Mouse (Mus musculus) intestine, postnatal 0 days (tissue): ENCODE measurements around the gene Trak1. TPM values are rescaled to one million over a fixed set of nuclear protein-coding genes. Genes with fewer than 3 reads are reported as not detected.
A peak's percentile ranks its signal among the peaks of the same experiment; 100 is the strongest.

Experiments
- ATAC-seq: fragments of 200-750 bp; cut with Nextera tagmentation; 2 replicates; pipeline ENCODE4 v1.8.0; 2017; ENCODE audit warnings: mild to moderate bottlenecking, moderate TSS enrichment, moderate library complexity
- H3K27ac ChIP-seq: fragments of 300-500 bp; sonication (generic); 2 replicates; pipeline ENCODE4 v1.5.1; 2014; ENCODE audit warnings: mild to moderate bottlenecking, low read depth, low read length, moderate library complexity
- H3K27me3 ChIP-seq: fragments of 300-500 bp; sonication (generic); replicated peaks from 2 replicates; pipeline ENCODE4 v1.6.1; 2014; ENCODE audit warnings: low read length, mixed read lengths; ENCODE audit not compliant: control insufficient read depth, insufficient read depth
- H3K36me3 ChIP-seq: fragments of 300-500 bp; sonication (generic); 2 replicates; pipeline ENCODE4 v1.6.1; 2014; ENCODE audit warnings: mild to moderate bottlenecking, moderate library complexity; ENCODE audit not compliant: control insufficient read depth, insufficient read depth
- H3K4me1 ChIP-seq: fragments of 300-500 bp; sonication (generic); replicated peaks from 2 replicates; pipeline ENCODE4 v1.6.1; 2014; ENCODE audit warnings: antibody characterized with exemption, low read length, mixed read lengths; ENCODE audit not compliant: control insufficient read depth, insufficient read depth
- H3K4me2 ChIP-seq: fragments of 300-500 bp; sonication (generic); replicated peaks from 2 replicates; pipeline ENCODE4 v1.6.1; 2014; ENCODE audit warnings: low read depth, mild to moderate bottlenecking, moderate library complexity
- H3K4me3 ChIP-seq: fragments of 300-500 bp; sonication (generic); 2 replicates; pipeline ENCODE4 v1.5.1; 2014; ENCODE audit warnings: low read depth, low read length
- H3K9ac ChIP-seq: fragments of 300-500 bp; sonication (generic); 2 replicates; pipeline ENCODE4 v1.6.1; 2014; ENCODE audit warnings: mild to moderate bottlenecking, low read depth, low read length
- H3K9me3 ChIP-seq: fragments of 300-500 bp; sonication (generic); 2 replicates; pipeline ENCODE4 v1.6.1; 2016; ENCODE audit warnings: mixed run types; ENCODE audit not compliant: control insufficient read depth
- CTCF ChIP-seq: sonication (generic); IDR thresholded peaks from 2 replicates; pipeline ENCODE4 v1.5.1; 2016; ENCODE audit warnings: low read depth, mild to moderate bottlenecking, control low read depth, antibody characterized with exemption, moderate library complexity
- WGBS: fragments of 180-500 bp; shearing (Covaris S2); extraction: QIAGEN DNeasy Blood & Tissue Kit; methylation state at CpG from one replicate; pipeline ENCODE4 v1.1.7; 2014; 5-methylcytosine and 5-hydroxymethylcytosine counted together
- polyA plus RNA-seq: library from polyadenylated mRNA; unstranded; fragments of >200 nt; fragmentation: Nextera tagmentation; extraction: Ambion mirVana; gene quantifications from 2 replicates; pipeline ENCODE4 v1.2.1, GENCODE M21; 2015

Gene Trak1
- polyA plus RNA-seq, 1 experiment from 2014 or later: 16.3 TPM

DNA sequence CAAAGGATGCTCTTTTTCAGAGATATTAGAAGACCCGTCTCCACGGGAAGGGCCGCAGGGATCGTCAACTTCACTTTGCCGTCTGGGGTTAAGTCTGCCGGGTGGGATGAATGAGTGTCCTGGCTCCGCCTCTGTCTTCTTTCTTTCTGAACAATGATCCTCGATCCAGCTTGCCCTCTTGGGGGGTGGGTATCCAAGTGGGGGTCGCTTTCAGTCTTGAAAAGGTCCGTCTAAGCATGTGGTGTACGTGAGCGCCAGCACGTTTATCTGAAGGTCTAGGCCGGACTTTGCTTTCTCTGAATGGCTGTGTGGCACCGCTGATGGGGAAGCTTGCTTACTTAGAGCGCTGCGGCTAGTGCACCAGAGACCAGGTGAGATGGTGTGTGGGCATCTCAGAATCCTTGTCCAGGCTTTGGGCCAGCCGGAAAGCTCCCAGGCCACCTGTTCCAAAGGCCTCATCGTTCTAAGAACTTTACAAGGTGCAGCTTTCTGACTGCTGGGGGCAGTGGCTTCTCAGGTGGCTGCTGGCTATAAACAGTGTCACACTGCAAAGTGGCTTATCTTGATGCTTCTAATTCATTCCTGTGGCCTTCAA lies 2.8 kb downstream of the Trak1 start:
- H3K4me1 ChIP-seq: peaks cover 25% of the 10 kb centered on the region
- H3K4me2 ChIP-seq: peak overlapping the region; percentile 74
- no peaks in the 10 kb centered on the region for H3K36me3 ChIP-seq
- H3K9ac ChIP-seq: peak overlapping the region; percentile 23; the same call in 1 of the 2 replicates
- 0 out of 2 replicates have a peak, but pooled peaks cover 4% of the 10 kb centered on the region for H3K27me3 ChIP-seq
- H3K9me3 ChIP-seq: no peaks in the 10 kb centered on the region
- H3K27ac ChIP-seq: peak overlapping the region; percentile 62
- 40% methylated on average over 19 of the region's 19 CpGs for WGBS
- H3K4me3 ChIP-seq: peak overlapping the region; percentile 2; the same call in 1 of the 2 replicates
- TF ChIP-seq CTCF: peak; percentile 41
- ATAC-seq: 0 out of 2 replicates have a peak, but pooled peaks have one; percentile 1

DNA sequence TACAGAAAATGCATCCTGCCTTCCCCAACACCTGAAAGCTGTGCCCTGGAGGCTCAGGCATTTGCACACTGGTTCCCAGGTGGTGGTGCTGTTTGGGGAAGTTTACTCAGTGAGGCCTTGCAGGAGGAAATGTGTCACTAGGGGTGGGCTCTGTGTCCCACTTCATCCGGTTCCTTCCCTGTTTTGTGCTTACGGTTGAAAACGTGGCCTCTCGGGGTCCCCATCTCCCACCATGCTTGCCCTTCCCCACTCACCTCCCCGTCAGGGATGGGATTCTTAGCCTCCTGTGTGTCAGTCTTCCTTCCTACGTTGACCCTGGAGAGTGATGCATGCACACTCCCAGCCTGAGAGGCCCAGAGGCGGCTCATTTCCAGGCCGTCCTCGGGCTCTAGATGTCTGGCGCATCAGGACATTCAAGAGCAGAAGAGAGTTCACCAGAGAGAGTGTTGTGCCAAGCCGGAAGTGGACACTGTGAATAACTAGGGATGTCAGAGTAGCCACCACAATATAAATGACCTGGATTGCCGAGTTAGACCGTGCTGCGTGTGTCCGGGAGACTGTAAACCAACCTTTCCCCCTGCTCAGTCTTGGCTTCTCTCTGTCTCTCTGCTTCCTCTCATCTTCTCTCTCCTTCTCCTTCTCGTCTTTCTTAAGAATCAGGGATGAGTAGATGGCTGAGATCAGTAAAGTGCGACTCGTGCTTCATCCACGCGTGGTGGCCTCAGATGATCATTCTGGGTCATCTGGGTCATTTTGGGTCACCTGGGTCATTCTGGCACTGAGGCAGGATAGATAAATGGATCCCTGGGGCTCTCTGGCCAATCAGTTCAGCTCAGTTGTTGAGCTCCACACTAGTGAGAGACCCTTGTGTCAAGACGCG lies 4.0 kb downstream of the Trak1 start:
- Histone ChIP-seq H3K9me3 (no peaks in the 10 kb centered on the region), H3K4me3 (no peak overlapping the region), H3K4me2 (peak overlapping the region; percentile 74; the same call in 1 of the 2 replicates), H3K27ac (peak overlapping the region; percentile 41), H3K9ac (no peak overlapping the region), H3K4me1 (peaks cover 25% of the 10 kb centered on the region), H3K36me3 (no peaks in the 10 kb centered on the region), H3K27me3 (0 out of 2 replicates have a peak, but pooled peaks cover 1% of the 10 kb centered on the region)
- WGBS: 69% methylated on average over 22 of the region's 22 CpGs
- ATAC-seq: no peak
- peak; percentile 33 for TF ChIP-seq CTCF

- H3K9ac ChIP-seq: no peak overlapping the region
- peak; percentile 60 for TF ChIP-seq CTCF
- H3K4me1 ChIP-seq: peaks cover 25% of the 10 kb centered on the region
- no peaks in the 10 kb centered on the region for H3K9me3 ChIP-seq
- no peak overlapping the region for H3K4me2 ChIP-seq
- WGBS: 78% methylated on average over 7 of the region's 8 CpGs
- no peak overlapping the region for H3K27ac ChIP-seq
- no peak overlapping the region for H3K4me3 ChIP-seq
- peaks cover 6% of the 10 kb centered on the region; the same call in 1 of the 2 replicates for H3K36me3 ChIP-seq
- no peaks in the 10 kb centered on the region for H3K27me3 ChIP-seq
- no peak for ATAC-seq
Observed at GRCm38 (mm10) chr9:121302543-121302942, 5.2 kb downstream of the Trak1 start.

DNA sequence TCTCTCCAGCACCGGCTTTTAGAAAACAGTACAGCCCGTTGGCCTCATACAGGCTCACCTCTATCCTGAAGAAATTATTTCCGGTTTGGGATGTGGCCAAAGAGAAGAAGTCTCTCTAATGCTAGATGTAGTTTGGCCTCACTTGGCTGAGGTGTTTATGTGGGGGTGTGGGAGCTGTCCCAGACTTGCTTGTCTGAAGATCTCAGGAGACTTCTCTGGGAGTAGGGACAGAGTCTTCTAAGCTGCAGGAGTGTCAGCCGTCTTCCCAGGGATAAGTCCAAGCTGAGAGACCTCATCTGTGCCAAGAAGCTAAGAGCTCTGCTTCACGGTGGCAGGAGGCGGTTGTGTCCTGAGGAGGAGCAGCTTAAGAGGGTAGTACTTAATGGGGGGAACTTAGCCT lies 5.8 kb downstream of the Trak1 start:
- TF ChIP-seq CTCF: no peak
- Histone ChIP-seq H3K36me3 (peaks cover 6% of the 10 kb centered on the region; the same call in 1 of the 2 replicates), H3K27ac (no peak overlapping the region), H3K9me3 (no peaks in the 10 kb centered on the region), H3K4me3 (no peak overlapping the region), H3K9ac (no peak overlapping the region), H3K27me3 (no peaks in the 10 kb centered on the region), H3K4me2 (no peak overlapping the region), H3K4me1 (peaks cover 25% of the 10 kb centered on the region)
- no peak for ATAC-seq
- WGBS: 55% methylated on average over 6 of the region's 6 CpGs

GRCm38 (mm10) chr9:121303748-121304147 lies 6.4 kb downstream of the Trak1 start:
- H3K9me3 ChIP-seq: no peaks in the 10 kb centered on the region
- H3K4me1 ChIP-seq: peaks cover 20% of the 10 kb centered on the region
- peaks cover 6% of the 10 kb centered on the region; the same call in 1 of the 2 replicates for H3K36me3 ChIP-seq
- TF ChIP-seq CTCF: no peak
- H3K4me3 ChIP-seq: no peak overlapping the region
- no peak for ATAC-seq
- H3K9ac ChIP-seq: no peak overlapping the region
- H3K27me3 ChIP-seq: no peaks in the 10 kb centered on the region
- WGBS: 53% methylated on average over 9 of the region's 9 CpGs
- no peak overlapping the region for H3K27ac ChIP-seq
- H3K4me2 ChIP-seq: no peak overlapping the region

GRCm38 (mm10) chr9:121304520-121304919 lies 7.2 kb downstream of the Trak1 start:
- Histone ChIP-seq H3K36me3 (peaks cover 6% of the 10 kb centered on the region; the same call in 1 of the 2 replicates), H3K9me3 (no peaks in the 10 kb centered on the region), H3K27ac (no peak overlapping the region), H3K4me1 (peaks cover 15% of the 10 kb centered on the region), H3K4me2 (no peak overlapping the region), H3K27me3 (no peaks in the 10 kb centered on the region), H3K4me3 (no peak overlapping the region), H3K9ac (no peak overlapping the region)
- TF ChIP-seq CTCF: no peak
- WGBS: 82% methylated on average over 10 of the region's 10 CpGs
- no peak for ATAC-seq
